Mouse (Mus musculus): Measurements from ENCODE around the gene Shtn1. TPM values are rescaled to one million over a fixed set of nuclear protein-coding genes. Genes with fewer than 3 reads are reported as not detected.

Shtn1 gene
- total RNA-seq, 2 experiments from 2014 or later: 1.6 TPM

GRCm38 (mm10) chr19:59053931-59054631 is 21.8 kb downstream of the Shtn1 start:
- DNase-seq (ENCODE audit: low spot score): no peak
- intact Hi-C loops (cut with DNase I): no loop called here

GRCm38 (mm10) chr19:59052783-59053490 is 23.0 kb downstream of the Shtn1 start:
- intact Hi-C loops (cut with DNase I): no loop called here
- DNase-seq (ENCODE audit: low spot score): no peak

- DNase-seq (ENCODE audit: low spot score): no peak
- intact Hi-C loops (cut with DNase I): no loop called here
These were observed 23.8 kb downstream of the Shtn1 start for GRCm38 (mm10) chr19:59052053-59052452.

- DNase-seq (ENCODE audit: low spot score): no peak
- intact Hi-C loops (cut with DNase I): no loop called here
These were observed 24.3 kb downstream of the Shtn1 start for GRCm38 (mm10) chr19:59051622-59052021.

- DNase-seq (ENCODE audit: low spot score): no peak
- intact Hi-C loops (cut with DNase I): no loop called here
These were observed 27.0 kb downstream of the Shtn1 start for GRCm38 (mm10) chr19:59048852-59049251.

GRCm38 (mm10) chr19:59047511-59047910 is 28.4 kb downstream of the Shtn1 start:
- DNase-seq (ENCODE audit: low spot score): no peak

GRCm38 (mm10) chr19:59041086-59041485 is 34.8 kb downstream of the Shtn1 start:
- intact Hi-C loops (cut with DNase I): no loop called here
- DNase-seq (ENCODE audit: low spot score): no peak

More at GRCm38 (mm10) chr19:59047511-59047910, 28.4 kb downstream of the Shtn1 start:
- intact Hi-C loops (cut with DNase I): no loop called here

GRCm38 (mm10) chr19:59038793-59039192 is 37.1 kb downstream of the Shtn1 start:
- DNase-seq (ENCODE audit: low spot score): no peak
- intact Hi-C loops (cut with DNase I): no loop called here

- no peak for DNase-seq (ENCODE audit: low spot score)
- intact Hi-C loops (cut with DNase I): no loop called here
These were observed 39.1 kb downstream of the Shtn1 start for GRCm38 (mm10) chr19:59036811-59037210.

- intact Hi-C loops (cut with DNase I): no loop called here
- no peak for DNase-seq (ENCODE audit: low spot score)
These were observed 42.7 kb downstream of the Shtn1 start for GRCm38 (mm10) chr19:59033241-59033640.

- intact Hi-C loops (cut with DNase I): no loop called here
- no peak for DNase-seq (ENCODE audit: low spot score)
These were observed 45.7 kb downstream of the Shtn1 start for GRCm38 (mm10) chr19:59030221-59030620.

GRCm38 (mm10) chr19:59029011-59029410 is 46.9 kb downstream of the Shtn1 start:
- no peak for DNase-seq (ENCODE audit: low spot score)
- intact Hi-C loops (cut with DNase I): loop anchor here (5.0 kb wide), 1 partner anchor 48 kb away; the partner anchor contains the start of gene Shtn1

- no peak for DNase-seq (ENCODE audit: low spot score)
- intact Hi-C loops (cut with DNase I): loop anchor here (5.0 kb wide), 1 partner anchor 49 kb away; the partner anchor contains the start of gene Shtn1
These were observed 47.8 kb downstream of the Shtn1 start for GRCm38 (mm10) chr19:59028130-59028529.

GRCm38 (mm10) chr19:59023876-59024275 is 52.0 kb downstream of the Shtn1 start:
- DNase-seq (ENCODE audit: low spot score): no peak
- intact Hi-C loops (cut with DNase I): no loop called here

GRCm38 (mm10) chr19:59021644-59022043 is 54.3 kb downstream of the Shtn1 start:
- intact Hi-C loops (cut with DNase I): no loop called here
- no peak for DNase-seq (ENCODE audit: low spot score)

- no peak for DNase-seq (ENCODE audit: low spot score)
- intact Hi-C loops (cut with DNase I): no loop called here
These were observed 65.1 kb downstream of the Shtn1 start for GRCm38 (mm10) chr19:59010802-59011201.

GRCm38 (mm10) chr19:59006577-59007340 is 69.1 kb downstream of the Shtn1 start:
- DNase-seq (ENCODE audit: low spot score): no peak
- intact Hi-C loops (cut with DNase I): no loop called here

- intact Hi-C loops (cut with DNase I): no loop called here
- no peak for DNase-seq (ENCODE audit: low spot score)
These were observed 73.1 kb downstream of the Shtn1 start for GRCm38 (mm10) chr19:59002827-59003226.

GRCm38 (mm10) chr19:58981571-58981970 is 94.3 kb downstream of the Shtn1 start:
- intact Hi-C loops (cut with DNase I): no loop called here
- DNase-seq (ENCODE audit: low spot score): no peak

- no peak for DNase-seq (ENCODE audit: low spot score)
- intact Hi-C loops (cut with DNase I): no loop called here
These were observed 95.9 kb downstream of the Shtn1 start for GRCm38 (mm10) chr19:58980056-58980440.

Measured in heart, postnatal 25 days (tissue).